Mouse (Mus musculus) stomach, postnatal 0 days (tissue): Measurements from ENCODE around the gene Olfr1426.
"Not testable (repeated sequence)": the region's sequence is repeated elsewhere in the genome, so short reads cannot be mapped to it uniquely, and the experiment has no call there.

Experiments
- CTCF ChIP-seq: IDR thresholded peaks from 2 replicates; pipeline ENCODE4 v1.5.1; 2016; ENCODE audit warnings: antibody characterized with exemption, low read depth, mild to moderate bottlenecking, moderate library complexity
- EP300 ChIP-seq: optimal IDR thresholded peaks from 2 replicates; pipeline ENCODE3; 2016; ENCODE audit warnings: antibody characterized with exemption

DNA sequence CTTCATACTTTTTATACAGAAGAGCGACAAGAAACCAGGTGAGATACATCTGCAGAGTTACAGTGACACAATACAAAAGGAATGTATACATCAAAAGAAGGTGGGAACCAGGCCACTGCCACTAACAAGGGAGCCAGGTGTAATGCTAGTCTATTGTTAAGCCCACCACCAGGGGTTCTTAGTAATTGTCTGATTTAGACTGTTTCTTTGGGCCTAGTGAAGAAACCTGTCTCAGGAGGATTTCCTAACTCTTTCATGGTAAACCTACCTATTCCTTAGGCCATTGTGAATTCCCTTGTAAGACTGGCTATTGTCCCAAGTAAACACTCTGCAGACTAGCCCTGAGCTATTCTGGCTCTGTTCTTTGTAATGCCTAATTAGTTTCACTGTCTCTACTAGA, 22.3 kb downstream of the Olfr1426 start:
- TF ChIP-seq CTCF, EP300: not testable (repeated sequence)
